Mouse (Mus musculus): ENCODE results near the gene Gpatch2l.

GRCm38 (mm10) chr12:86274246-86274645 is 32.6 kb downstream of the Gpatch2l start:
- TF ChIP-seq GATA1 (IDR thresholded peaks at IDR 0.05; ENCODE audit: low read length), result no peak
- TF ChIP-seq TAL1 (IDR thresholded peaks at IDR 0.05; ENCODE audit: low read length), result no peak

Measured in erythroblast, embryonic 14.5 days (primary cell).